Mouse (Mus musculus) forebrain, embryonic 11.5 days (tissue): ENCODE measurements around the gene Cma1. TPM values are rescaled to one million over a fixed set of nuclear protein-coding genes. Genes with fewer than 3 reads are reported as not detected.
A peak's percentile ranks its signal among the peaks of the same experiment; 100 is the strongest.

Experiments
- ATAC-seq: fragments of 200-750 bp; cut with Nextera tagmentation; replicated peaks from 2 replicates; pipeline ENCODE4 v1.8.0; 2017; ENCODE audit warnings: moderate TSS enrichment; ENCODE audit not compliant: low FRiP score
- DNase-seq: peaks from one replicate; pipeline ENCODE4 v3.0.0-alpha.2; 2017; ENCODE audit warnings: low spot score
- H3K27ac ChIP-seq: fragments of 300-500 bp; sonication (generic); 2 replicates; pipeline ENCODE4 v1.5.1; 2014; ENCODE audit warnings: low read depth, low read length
- H3K27me3 ChIP-seq: fragments of 300-500 bp; sonication (generic); 2 replicates; pipeline ENCODE4 v1.6.1; 2014; ENCODE audit warnings: mild to moderate bottlenecking, low read length, mixed read lengths; ENCODE audit not compliant: control insufficient read depth, insufficient read depth
- H3K36me3 ChIP-seq: fragments of 300-500 bp; sonication (generic); 2 replicates; pipeline ENCODE4 v1.6.1; 2014; ENCODE audit warnings: mild to moderate bottlenecking, low read length, moderate library complexity, mixed read lengths; ENCODE audit not compliant: control insufficient read depth, insufficient read depth
- H3K4me1 ChIP-seq: fragments of 300-500 bp; sonication (generic); replicated peaks from 2 replicates; pipeline ENCODE4 v1.6.1; 2014; ENCODE audit warnings: low read length, mixed read lengths; ENCODE audit not compliant: control insufficient read depth, insufficient read depth
- H3K4me2 ChIP-seq: fragments of 300-500 bp; sonication (generic); 2 replicates; pipeline ENCODE4 v1.6.1; 2014; ENCODE audit warnings: low read depth, mild to moderate bottlenecking, low read length, moderate library complexity, mixed read lengths; ENCODE audit not compliant: severe bottlenecking
- H3K4me3 ChIP-seq: fragments of 300-500 bp; sonication (generic); 2 replicates; pipeline ENCODE4 v1.5.1; 2014; ENCODE audit warnings: low read depth, low read length
- H3K9ac ChIP-seq: fragments of 300-500 bp; sonication (generic); 2 replicates; pipeline ENCODE4 v1.6.1; 2014; ENCODE audit warnings: low read length
- H3K9me3 ChIP-seq: fragments of 300-500 bp; sonication (generic); 2 replicates; pipeline ENCODE4 v1.6.1; 2016; ENCODE audit warnings: low read length, mixed read lengths; ENCODE audit not compliant: control insufficient read depth
- WGBS: fragments of 180-500 bp; shearing (Covaris S2); extraction: QIAGEN DNeasy Blood & Tissue Kit; methylation state at CpG from one replicate; pipeline ENCODE4 v1.1.7; 2014; 5-methylcytosine and 5-hydroxymethylcytosine counted together
- polyA plus RNA-seq: library from polyadenylated mRNA; unstranded; fragments of >200 nt; fragmentation: Nextera tagmentation; extraction: Ambion mirVana; gene quantifications from 2 replicates; pipeline ENCODE4 v1.2.1, GENCODE M21; 2014

Gene Cma1
- polyA plus RNA-seq, 1 experiment from 2014 or later: not detected

- Histone ChIP-seq H3K27me3 (no peaks in the 10 kb centered on the region), H3K36me3 (no peaks in the 10 kb centered on the region), H3K27ac (no peak overlapping the region), H3K4me1 (no peaks in the 10 kb centered on the region), H3K4me3 (no peak overlapping the region), H3K4me2 (no peak overlapping the region), H3K9me3 (no peaks in the 10 kb centered on the region; the same call in 1 of the 2 replicates), H3K9ac (no peak overlapping the region)
- ATAC-seq (no peak), DNase-seq (no peak)
- 67% methylated on average over 7 of the region's 7 CpGs for WGBS
These were observed 10.9 kb downstream of the Cma1 start for GRCm38 (mm10) chr14:55933586-55933985.

DNA sequence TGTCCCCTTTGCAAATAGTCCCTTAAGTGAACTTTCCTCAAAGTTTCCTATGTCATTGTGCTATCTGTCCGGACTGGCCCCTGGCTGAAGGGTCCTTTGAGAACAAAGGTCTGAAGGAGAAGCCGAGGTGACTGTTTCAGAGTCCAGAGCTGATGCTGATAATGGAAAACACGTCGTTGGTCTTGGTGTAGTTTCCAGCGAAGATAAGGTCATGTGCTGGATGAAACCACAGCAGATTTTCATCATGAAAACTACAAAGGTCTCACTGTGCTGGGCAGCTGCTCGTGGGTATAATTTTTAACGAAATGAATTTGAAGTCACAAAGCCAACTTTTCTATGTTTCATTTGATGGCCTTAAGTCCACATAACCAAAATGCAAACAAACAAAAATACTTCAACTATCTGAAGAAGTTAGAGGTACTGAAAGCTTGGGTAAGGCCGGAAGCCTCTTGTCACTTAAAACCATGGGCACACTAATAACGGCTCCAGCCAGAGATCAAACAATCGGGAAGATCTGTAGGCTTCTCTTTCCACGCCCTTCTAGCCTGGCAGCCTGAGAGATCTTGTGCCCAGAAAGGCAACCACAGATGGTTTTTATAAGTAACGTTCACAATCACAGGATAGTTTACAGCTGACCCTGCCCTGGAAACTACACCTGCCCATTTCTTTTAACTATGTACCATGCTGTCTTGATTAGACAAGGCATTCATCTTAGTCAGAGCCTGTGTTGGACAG is 15.0 kb downstream of the Cma1 start:
- H3K36me3 ChIP-seq: no peaks in the 10 kb centered on the region
- no peak overlapping the region for H3K4me3 ChIP-seq
- no peaks in the 10 kb centered on the region for H3K27me3 ChIP-seq
- no peak overlapping the region for H3K4me2 ChIP-seq
- H3K4me1 ChIP-seq: no peaks in the 10 kb centered on the region
- no peak overlapping the region for H3K9ac ChIP-seq
- H3K27ac ChIP-seq: no peak overlapping the region
- H3K9me3 ChIP-seq: no peaks in the 10 kb centered on the region; the same call in 1 of the 2 replicates
- 80% methylated on average over 12 of the region's 12 CpGs for WGBS
- ATAC-seq (no peak), DNase-seq (no peak)

DNA sequence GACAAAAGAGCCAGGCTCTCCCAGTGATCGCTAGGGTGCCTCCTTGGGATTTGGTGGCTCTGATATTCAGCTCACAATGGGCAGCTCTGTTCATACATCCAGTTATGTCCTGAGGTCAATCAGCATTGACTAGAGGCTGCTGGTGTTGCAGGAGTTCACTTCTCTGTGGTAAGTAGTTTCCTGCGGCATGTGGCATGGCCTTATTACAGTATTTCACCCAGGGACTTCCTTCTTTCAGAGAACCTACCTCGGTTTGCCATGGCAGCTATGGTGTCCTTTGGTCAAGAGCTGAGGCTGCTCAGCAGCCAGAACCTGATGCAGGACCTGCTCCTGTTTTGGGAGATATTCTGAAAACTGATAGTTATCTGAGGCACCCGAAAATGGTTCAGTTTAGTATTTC is 17.6 kb downstream of the Cma1 start:
- Histone ChIP-seq H3K27me3 (no peaks in the 10 kb centered on the region), H3K4me3 (no peak overlapping the region), H3K27ac (no peak overlapping the region), H3K9ac (no peak overlapping the region), H3K4me1 (no peaks in the 10 kb centered on the region), H3K36me3 (no peaks in the 10 kb centered on the region), H3K9me3 (no peaks in the 10 kb centered on the region; the same call in 1 of the 2 replicates), H3K4me2 (no peak overlapping the region)
- 82% methylated on average over 4 of the region's 4 CpGs for WGBS
- no peak for DNase-seq
- ATAC-seq: no peak

GRCm38 (mm10) chr14:55922475-55923232 is 21.8 kb downstream of the Cma1 start:
- no peak overlapping the region for H3K4me2 ChIP-seq
- no peaks in the 10 kb centered on the region for H3K4me1 ChIP-seq
- H3K27ac ChIP-seq: no peak overlapping the region
- no peaks in the 10 kb centered on the region for H3K9me3 ChIP-seq
- DNase-seq (no peak), ATAC-seq (no peak)
- H3K27me3 ChIP-seq: no peaks in the 10 kb centered on the region
- H3K36me3 ChIP-seq: no peaks in the 10 kb centered on the region
- 84% methylated on average over 7 of the region's 7 CpGs for WGBS
- no peak overlapping the region for H3K9ac ChIP-seq
- no peak overlapping the region for H3K4me3 ChIP-seq

- ATAC-seq (peak; percentile 74), DNase-seq (peak; percentile 83)
- no peaks in the 10 kb centered on the region for H3K27me3 ChIP-seq
- no peak overlapping the region for H3K27ac ChIP-seq
- H3K9ac ChIP-seq: no peak overlapping the region
- no peak overlapping the region for H3K4me3 ChIP-seq
- no peaks in the 10 kb centered on the region for H3K9me3 ChIP-seq
- WGBS: 42% methylated on average over 14 of the region's 14 CpGs
- H3K36me3 ChIP-seq: no peaks in the 10 kb centered on the region
- no peaks in the 10 kb centered on the region for H3K4me1 ChIP-seq
- H3K4me2 ChIP-seq: no peak overlapping the region; the same call in 1 of the 2 replicates
These were observed 26.0 kb downstream of the Cma1 start for GRCm38 (mm10) chr14:55918240-55919082.

DNA sequence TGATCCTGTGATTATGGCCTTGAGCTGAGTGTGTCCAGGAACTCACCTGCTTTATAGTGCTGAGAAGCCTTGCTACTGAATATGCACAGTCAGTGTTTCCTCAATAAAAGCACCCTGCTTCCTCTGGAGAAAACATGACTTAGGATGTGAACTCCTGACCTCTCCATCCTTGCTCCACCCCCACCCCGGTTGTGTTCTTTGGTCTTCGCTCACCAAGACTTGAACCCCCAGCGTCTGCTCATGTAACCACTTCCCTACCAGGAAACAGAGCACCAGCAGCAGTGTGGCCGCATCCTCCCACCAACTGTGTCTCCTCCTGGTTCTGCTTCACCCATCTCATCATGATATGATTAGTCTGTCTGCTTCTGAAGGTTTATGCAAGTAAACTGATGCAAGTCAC is 31.1 kb downstream of the Cma1 start:
- Histone ChIP-seq H3K4me3 (no peak overlapping the region), H3K9ac (no peak overlapping the region), H3K4me1 (no peaks in the 10 kb centered on the region), H3K4me2 (no peak overlapping the region), H3K9me3 (no peaks in the 10 kb centered on the region), H3K27ac (no peak overlapping the region), H3K36me3 (no peaks in the 10 kb centered on the region), H3K27me3 (no peaks in the 10 kb centered on the region)
- DNase-seq (no peak), ATAC-seq (no peak)
- WGBS: 57% methylated on average over 4 of the region's 4 CpGs

GRCm38 (mm10) chr14:55905518-55905917 is 39.0 kb downstream of the Cma1 start:
- ATAC-seq (no peak), DNase-seq (no peak)
- WGBS: 37% methylated on average over 1 of the region's 1 CpGs
- Histone ChIP-seq H3K9ac (no peak overlapping the region), H3K4me1 (peaks cover 5% of the 10 kb centered on the region; the same call in 1 of the 2 replicates), H3K4me2 (no peak overlapping the region), H3K27me3 (no peaks in the 10 kb centered on the region), H3K9me3 (no peaks in the 10 kb centered on the region), H3K36me3 (no peaks in the 10 kb centered on the region), H3K27ac (no peak overlapping the region), H3K4me3 (no peak overlapping the region)

- Histone ChIP-seq H3K9ac (peak overlapping the region; percentile 68), H3K27me3 (no peaks in the 10 kb centered on the region), H3K4me3 (peak overlapping the region; percentile 40), H3K9me3 (no peaks in the 10 kb centered on the region), H3K27ac (no peak overlapping the region), H3K36me3 (no peaks in the 10 kb centered on the region; the same call in 1 of the 2 replicates), H3K4me1 (peaks cover 9% of the 10 kb centered on the region; the same call in 1 of the 2 replicates), H3K4me2 (peak overlapping the region; percentile 82)
- DNase-seq: no peak
- 9% methylated on average over 12 of the region's 12 CpGs for WGBS
- 0 out of 2 replicates have a peak, but pooled peaks have one; percentile 11 for ATAC-seq
These were observed 44.1 kb downstream of the Cma1 start for GRCm38 (mm10) chr14:55900414-55900755.
